Mouse (Mus musculus): Measurements from ENCODE around the gene Uchl3.

Uchl3 gene

DNA sequence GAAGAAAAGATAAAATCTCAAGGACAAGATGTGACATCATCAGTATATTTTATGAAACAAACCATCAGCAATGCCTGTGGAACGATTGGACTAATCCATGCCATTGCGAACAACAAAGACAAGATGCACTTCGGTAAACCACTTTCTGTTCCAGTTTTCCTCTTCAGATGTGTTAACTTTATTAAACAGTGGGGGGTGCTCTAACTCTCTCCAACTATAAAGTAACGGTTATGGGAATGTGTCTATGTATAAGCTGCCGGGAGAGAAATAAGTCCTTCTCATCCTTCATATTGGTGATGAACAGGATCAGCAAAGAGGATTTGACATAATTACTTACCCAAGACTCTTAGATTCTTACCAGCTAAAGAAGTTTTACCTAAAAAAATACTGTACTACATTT is 12.8 kb downstream of the Uchl3 start:
- DNase-seq (ENCODE audit: low spot score), result no peak

- DNase-seq (ENCODE audit: low spot score), result no peak
These were observed 14.9 kb downstream of the Uchl3 start for GRCm38 (mm10) chr14:101668626-101669025.

DNA sequence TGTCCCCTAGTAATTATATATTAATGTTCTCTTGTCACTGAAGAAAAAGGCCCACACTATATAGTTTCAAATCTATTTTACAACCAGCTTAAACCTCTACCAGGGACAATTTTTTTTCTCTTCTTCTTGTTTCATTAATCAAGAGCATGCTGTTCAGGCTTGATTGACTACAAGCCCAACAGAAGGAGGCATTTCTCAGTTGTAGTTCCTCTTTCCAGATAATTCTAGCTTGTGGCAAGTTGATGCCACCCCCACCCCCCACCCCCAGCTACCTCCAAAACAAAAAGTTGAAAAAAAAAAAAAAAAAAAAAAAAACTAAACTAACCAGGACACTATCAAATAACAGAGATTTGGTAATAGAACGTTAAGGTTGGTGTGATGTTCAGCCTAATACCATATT is 18.5 kb downstream of the Uchl3 start:
- no peak for DNase-seq (ENCODE audit: low spot score)

DNA sequence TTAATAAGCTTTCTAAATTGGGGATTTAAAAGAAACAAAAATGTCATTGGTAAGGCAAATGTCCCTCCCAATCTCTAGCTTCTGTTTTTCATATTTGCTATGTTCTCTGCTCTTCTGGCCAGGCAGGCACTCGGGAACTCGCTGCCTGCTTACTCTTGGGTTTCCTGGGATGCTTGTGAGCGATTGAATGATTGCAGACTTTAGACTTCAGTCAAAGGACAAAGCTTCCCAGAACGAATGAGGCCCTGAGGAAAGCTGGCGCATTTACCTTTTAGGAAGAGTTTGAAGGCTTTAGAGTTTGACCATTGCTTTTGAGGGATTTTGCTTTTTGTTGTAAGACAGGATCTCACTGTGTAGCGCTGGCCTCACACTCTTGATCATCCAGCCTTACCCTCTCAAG is 33.9 kb downstream of the Uchl3 start:
- DNase-seq (ENCODE audit: low spot score), result no peak

DNA sequence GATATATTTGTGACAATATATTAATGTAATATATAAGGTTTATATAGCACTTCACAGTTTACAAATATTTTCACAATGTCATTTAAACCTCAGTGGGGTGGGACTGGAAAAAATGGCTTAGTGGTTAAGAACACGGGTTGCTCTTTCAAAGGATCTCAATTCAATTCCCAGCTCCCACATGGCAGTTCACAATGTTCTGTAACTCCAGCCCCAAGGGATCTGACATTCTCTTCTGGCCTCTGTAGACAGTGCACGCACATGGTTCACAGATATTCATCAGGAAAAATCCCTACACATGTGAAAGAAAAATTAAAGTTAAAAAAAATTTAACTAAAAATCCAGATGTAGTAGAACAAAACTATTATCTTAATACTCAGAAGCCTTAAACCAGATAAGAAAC is 34.6 kb downstream of the Uchl3 start:
- no peak for DNase-seq (ENCODE audit: low spot score)

DNA sequence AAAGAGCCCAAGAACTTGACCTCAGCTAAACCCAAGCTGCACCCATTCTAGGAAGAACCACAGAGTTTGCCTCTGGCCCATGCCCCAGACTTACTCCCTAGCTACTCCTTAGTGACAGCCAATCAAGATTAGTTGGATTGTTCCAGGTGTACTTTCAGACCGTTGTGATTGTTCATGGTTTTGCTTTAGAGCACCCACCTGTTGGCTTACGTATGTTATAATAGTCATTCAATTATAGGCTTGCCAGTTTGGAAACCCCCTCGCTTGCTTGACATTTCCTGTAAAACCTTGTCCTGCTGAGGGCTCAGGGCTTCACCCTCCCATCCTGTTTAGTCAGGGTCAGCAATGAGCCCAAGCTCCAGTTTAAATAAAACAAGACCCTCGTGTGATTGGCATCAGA is 50.7 kb downstream of the Uchl3 start:
- no peak for DNase-seq (ENCODE audit: low spot score)

DNA sequence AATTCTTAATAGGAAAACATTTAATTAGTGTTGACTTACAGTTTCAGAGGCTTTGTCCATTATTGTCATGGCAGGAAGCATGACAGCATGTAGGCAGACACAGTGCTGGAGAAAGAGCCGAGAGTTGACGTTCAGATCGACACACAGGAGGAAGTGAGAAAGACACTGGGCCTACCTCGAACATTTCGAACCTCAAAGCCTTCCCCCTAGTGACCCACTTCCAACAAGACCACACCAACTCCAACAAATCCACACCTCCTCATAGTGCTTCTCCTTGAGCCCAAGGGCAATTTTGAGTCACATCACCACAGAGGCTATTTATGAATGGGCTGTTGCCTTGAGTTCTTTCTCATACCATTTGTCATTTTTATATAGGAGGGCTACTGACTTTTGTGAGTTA is 53.3 kb downstream of the Uchl3 start:
- DNase-seq (ENCODE audit: low spot score), result no peak

- DNase-seq (ENCODE audit: low spot score), result no peak
These were observed 60.6 kb downstream of the Uchl3 start for GRCm38 (mm10) chr14:101714414-101714813.

GRCm38 (mm10) chr14:101729237-101729971 is 75.6 kb downstream of the Uchl3 start, which contains the start of the genes Gm9922 and Lmo7:
TSS of gene Gm9922 (minus strand) at chr14:101729814.
TSS of gene Lmo7 (plus strand) at chr14:101729957.
- DNase-seq (ENCODE audit: low spot score), result no peak

DNA sequence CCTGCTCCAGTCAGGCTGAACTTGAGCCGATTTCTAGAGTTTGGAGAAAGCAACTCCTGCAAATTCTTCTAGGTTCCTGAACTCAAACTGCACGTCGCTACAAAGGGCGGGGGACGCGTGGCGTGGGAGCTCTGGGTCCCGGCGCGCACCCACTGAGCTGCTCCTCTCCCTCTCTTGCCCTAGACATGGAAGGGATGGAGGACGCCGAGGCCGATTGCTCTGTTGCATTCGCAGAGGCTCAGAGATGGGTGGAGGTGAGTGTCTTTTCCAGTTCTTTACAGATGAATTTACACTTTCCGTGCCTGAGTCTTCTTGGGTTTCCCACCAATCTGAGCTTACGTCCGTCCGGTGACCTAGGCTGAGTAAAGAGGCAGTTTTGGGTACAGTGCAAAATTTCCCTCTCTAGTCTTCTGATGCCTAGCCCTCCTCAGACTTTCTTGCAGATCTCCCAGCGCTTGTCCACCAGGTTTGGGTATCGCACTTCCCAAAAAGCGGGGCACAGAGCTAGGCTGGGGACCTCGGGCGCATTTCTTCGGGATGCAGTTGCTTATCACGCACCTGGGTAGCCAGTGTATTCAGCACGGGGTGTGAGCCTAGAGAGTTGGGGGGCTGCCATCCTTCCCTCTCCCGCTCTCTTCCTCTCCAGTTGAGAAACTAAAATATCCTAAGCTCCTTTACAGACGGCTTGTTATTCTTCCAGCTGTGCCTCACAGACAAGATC is 76.4 kb downstream of the Uchl3 start:
- DNase-seq (ENCODE audit: low spot score), result no peak

GRCm38 (mm10) chr14:101733542-101734303 is 80.0 kb downstream of the Uchl3 start:
- DNase-seq (ENCODE audit: low spot score), result no peak

DNA sequence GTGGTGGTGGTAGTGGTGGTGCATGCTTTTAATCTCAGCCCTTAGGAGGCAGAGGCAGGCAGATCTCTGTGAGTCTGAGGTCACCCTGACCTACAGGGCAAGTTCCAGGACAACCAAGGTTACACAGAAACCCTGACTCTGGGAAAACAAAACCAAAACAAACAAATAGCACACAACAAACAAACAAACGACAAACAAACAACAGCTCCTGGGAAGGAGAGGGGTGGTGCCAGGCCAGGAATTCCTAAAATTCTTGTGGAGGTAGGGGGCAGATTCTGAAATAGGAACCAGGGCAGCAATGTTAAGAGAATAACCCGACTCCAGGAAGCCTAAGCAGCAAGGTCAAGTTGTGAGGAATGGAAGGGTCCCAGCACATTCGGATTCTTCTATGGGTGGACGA is 83.7 kb downstream of the Uchl3 start:
- DNase-seq (ENCODE audit: low spot score), result no peak
